17 mouse cellular contexts compared by ENCODE assay signal in genomic region chr13:17086146-17086545, GRCm38 (mm10).
A peak's percentile ranks its signal among the peaks of the same experiment; 100 is the strongest.
DNase-seq lines count a peak whose midpoint lies in the region; ATAC-seq and TF ChIP-seq lines count a peak whose summit lies in the region.
"Had no signal": no experiment of that assay in that cellular context is flagged by ENCODE, and none has a peak within 500 bp of the region (broad histone marks: within the 10 kb centered on the region; RNA-seq: fewer than 3 reads in every experiment).

No protein-coding gene starts in this region.

- no peaks in the 10 kb centered on the region for H3K36me3 ChIP-seq in kidney, embryonic 14.5 days (ENCODE audit: control insufficient read depth, insufficient read depth, low read length)
- no peaks in the 10 kb centered on the region for H3K36me3 ChIP-seq in lung, embryonic 14.5 days (ENCODE audit: insufficient read depth)
- no peaks in the 10 kb centered on the region for H3K36me3 ChIP-seq in embryonic facial prominence, embryonic 12.5 days
- H3K36me3 ChIP-seq: heart, embryonic 13.5 days; liver, embryonic 13.5 days; midbrain, embryonic 13.5 days; stomach, embryonic 15.5 days had no signal

- peak; percentile 75 for ATAC-seq in kidney, embryonic 14.5 days (ENCODE audit: low FRiP score, low TSS enrichment)
- peak; percentile 71 for ATAC-seq in lung, embryonic 14.5 days (ENCODE audit: insufficient read depth)
- ATAC-seq in embryonic facial prominence, embryonic 12.5 days (ENCODE audit: insufficient number of reproducible peaks, insufficient read depth, low FRiP score, low TSS enrichment) = peak; percentile 79
- ATAC-seq: midbrain, embryonic 13.5 days had no signal

- H3K27ac ChIP-seq in kidney, embryonic 14.5 days (ENCODE audit: low read depth, low read length) = no peak overlapping the region
- no peak overlapping the region; the same call in 1 of the 2 replicates for H3K27ac ChIP-seq in lung, embryonic 14.5 days (ENCODE audit: low read depth)
- peak overlapping the region; percentile 67; the same call in 1 of the 2 replicates for H3K27ac ChIP-seq in embryonic facial prominence, embryonic 12.5 days
- H3K27ac ChIP-seq: heart, embryonic 13.5 days; liver, embryonic 13.5 days; midbrain, embryonic 13.5 days; stomach, embryonic 15.5 days had no signal

- no peaks in the 10 kb centered on the region for H3K9me3 ChIP-seq in kidney, embryonic 14.5 days (ENCODE audit: control insufficient read depth, low read length)
- no peaks in the 10 kb centered on the region for H3K9me3 ChIP-seq in lung, embryonic 14.5 days (ENCODE audit: low read depth, low read length)
- no peaks in the 10 kb centered on the region for H3K9me3 ChIP-seq in embryonic facial prominence, embryonic 12.5 days
- H3K9me3 ChIP-seq: heart, embryonic 13.5 days; liver, embryonic 13.5 days; midbrain, embryonic 13.5 days; stomach, embryonic 15.5 days had no signal

- no peak for DNase-seq in kidney, adult 9 months
- DNase-seq in lung, embryonic 14.5 days = peak; percentile 78
- DNase-seq in lung, postnatal 14 days = no peak
- DNase-seq in 3T3-L1 (ENCODE audit: low read depth, low spot score) = peak; percentile 1
- no peak for DNase-seq in retina, postnatal 1 day
- DNase-seq in retina, embryonic 14.5 days (ENCODE audit: low spot score) = no peak
- DNase-seq: adrenal gland, adult 2 months; cerebellum, adult 8-10 months; gastrocnemius, postnatal 36 days; heart, postnatal 4 days; liver, embryonic 13.5 days; thymus, postnatal 25 days had no signal

- no peak overlapping the region for H3K9ac ChIP-seq in kidney, embryonic 14.5 days (ENCODE audit: low read depth, low read length)
- no peak overlapping the region for H3K9ac ChIP-seq in lung, embryonic 14.5 days
- no peak overlapping the region for H3K9ac ChIP-seq in embryonic facial prominence, embryonic 12.5 days
- H3K9ac ChIP-seq: heart, embryonic 13.5 days; liver, embryonic 13.5 days; midbrain, embryonic 13.5 days; stomach, embryonic 15.5 days had no signal

- TF ChIP-seq CTCF in lung, embryonic 14.5 days (IDR thresholded peaks at IDR 0.05; ENCODE audit: low read depth) = no peak

- H3K27me3 ChIP-seq in kidney, embryonic 14.5 days (ENCODE audit: control insufficient read depth, insufficient read depth, low read length) = no peaks in the 10 kb centered on the region
- no peaks in the 10 kb centered on the region for H3K27me3 ChIP-seq in lung, embryonic 14.5 days (ENCODE audit: insufficient read depth, low read length)
- no peaks in the 10 kb centered on the region for H3K27me3 ChIP-seq in embryonic facial prominence, embryonic 12.5 days
- H3K27me3 ChIP-seq: heart, embryonic 13.5 days; liver, embryonic 13.5 days; midbrain, embryonic 13.5 days; stomach, embryonic 15.5 days had no signal

- no peak overlapping the region for H3K4me3 ChIP-seq in kidney, embryonic 14.5 days (ENCODE audit: low read length)
- H3K4me3 ChIP-seq in lung, embryonic 14.5 days (ENCODE audit: low read depth, low read length) = no peak overlapping the region
- no peak overlapping the region for H3K4me3 ChIP-seq in embryonic facial prominence, embryonic 12.5 days
- H3K4me3 ChIP-seq: heart, embryonic 13.5 days; liver, embryonic 13.5 days; midbrain, embryonic 13.5 days; stomach, embryonic 15.5 days had no signal

- 0 out of 2 replicates have a peak, but pooled peaks cover 5% of the 10 kb centered on the region for H3K4me1 ChIP-seq in kidney, embryonic 14.5 days (ENCODE audit: control insufficient read depth, insufficient read depth, low read length)
- peaks cover 5% of the 10 kb centered on the region; the same call in 1 of the 2 replicates for H3K4me1 ChIP-seq in lung, embryonic 14.5 days (ENCODE audit: insufficient read depth)
- H3K4me1 ChIP-seq in embryonic facial prominence, embryonic 12.5 days = peaks cover 21% of the 10 kb centered on the region; the same call in 1 of the 2 replicates
- H3K4me1 ChIP-seq: liver, embryonic 13.5 days; midbrain, embryonic 13.5 days; stomach, embryonic 15.5 days had no signal

- no peak overlapping the region for H3K4me2 ChIP-seq in kidney, embryonic 14.5 days (replicated peaks; ENCODE audit: low read depth, low read length)
- no peak overlapping the region for H3K4me2 ChIP-seq in lung, embryonic 14.5 days
- no peak overlapping the region for H3K4me2 ChIP-seq in embryonic facial prominence, embryonic 12.5 days (replicated peaks)
- H3K4me2 ChIP-seq: heart, embryonic 13.5 days; liver, embryonic 13.5 days; midbrain, embryonic 13.5 days; stomach, embryonic 15.5 days had no signal

Comparison
In these comparisons a context has a peak if more than half of its experiments do, and no peak if none do; other contexts are left out.
1. DNase-seq: peak in lung, embryonic 14.5 days (single experiment) and 3T3-L1 (single experiment); none in kidney, adult 9 months (single experiment), lung, postnatal 14 days (single experiment), retina, postnatal 1 day (single experiment) and retina, embryonic 14.5 days (single experiment).
2. Peak in every context shown above with its lines, with median percentiles within 50 percentile points of each other: ATAC-seq.